ENCODE assay signal across 38 mouse cellular contexts in genomic region chr2:38714324-38714723, GRCm38 (mm10). TPM values are rescaled to one million over a fixed set of nuclear protein-coding genes. Genes with fewer than 3 reads are reported as not detected.
A peak's percentile ranks its signal among the peaks of the same experiment; 100 is the strongest.
DNase-seq lines count a peak whose midpoint lies in the region; ATAC-seq lines count a peak whose summit lies in the region.
"Had no signal": no experiment of that assay in that cellular context is flagged by ENCODE, and none has a peak within 500 bp of the region (broad histone marks: within the 10 kb centered on the region; RNA-seq: fewer than 3 reads in every experiment).

Gene Nr5a1 (minus strand): TSS chr2:38714542.

- no peak within 1 kb of the TSS for H3K4me3 ChIP-seq in kidney, embryonic 16.5 days (ENCODE audit: low read length)
- H3K4me3 ChIP-seq in neural tube, embryonic 15.5 days (replicated peaks), result no peak within 1 kb of the TSS
- H3K4me3 ChIP-seq: gastrocnemius, adult 2 months; heart, adult 2 months; heart, embryonic 12.5 days; hindbrain, embryonic 13.5 days; midbrain, embryonic 10.5 days; midbrain, embryonic 15.5 days; neural tube, embryonic 12.5 days had no signal

- H3K4me2 ChIP-seq in kidney, embryonic 16.5 days (replicated peaks; ENCODE audit: low read depth, low read length), result no peak within 1 kb of the TSS
- no peak within 1 kb of the TSS for H3K4me2 ChIP-seq in neural tube, embryonic 15.5 days
- H3K4me2 ChIP-seq: heart, embryonic 12.5 days; hindbrain, embryonic 13.5 days; midbrain, embryonic 15.5 days; neural tube, embryonic 12.5 days had no signal

- no peak for ATAC-seq in kidney, embryonic 16.5 days (ENCODE audit: low FRiP score, low TSS enrichment)
- no peak for ATAC-seq in neural tube, embryonic 15.5 days (ENCODE audit: low FRiP score)
- ATAC-seq: forebrain, embryonic 14.5 days; intestine, postnatal 0 days; midbrain, embryonic 15.5 days; Patski had no signal

- peak; percentile 20 to 36 for DNase-seq in kidney, postnatal 4 days
- DNase-seq in adrenal gland, adult 18-20 months (ENCODE audit: low spot score in 2 of 2), result peak; percentile 70 to 86
- peak; percentile 89 for DNase-seq in adrenal gland, postnatal 25 days
- DNase-seq in testis, postnatal 10 days (ENCODE audit: low spot score), result peak; percentile 91
- DNase-seq in lung, postnatal 14 days, result no peak
- DNase-seq in thymus, adult 18-20 months, result no peak
- DNase-seq: cerebellum, adult 8-10 months; cerebellum, postnatal 36 days; gastrocnemius, adult 2 months; heart, adult 2 months; heart, postnatal 4 days; kidney, adult 9 months; kidney, postnatal 14 days; liver; lung, adult 2 months; lung, postnatal 10 days; right cerebral cortex, adult 18-20 months; right cerebral cortex, postnatal 4 days; thymus, adult 2 months; thymus, postnatal 36 days had no signal

- H3K36me3 ChIP-seq in kidney, embryonic 16.5 days (ENCODE audit: insufficient read depth, low read length), result no peaks in the 10 kb centered on the region
- H3K36me3 ChIP-seq in neural tube, embryonic 15.5 days, result no peaks in the 10 kb centered on the region
- H3K36me3 ChIP-seq: heart, embryonic 12.5 days; hindbrain, embryonic 13.5 days; midbrain, embryonic 10.5 days; midbrain, embryonic 15.5 days; neural tube, embryonic 12.5 days had no signal

- H3K4me1 ChIP-seq in kidney, embryonic 16.5 days (ENCODE audit: insufficient read depth, low read length), result peaks cover 24% of the 10 kb centered on the region
- peaks cover 22% of the 10 kb centered on the region for H3K4me1 ChIP-seq in neural tube, embryonic 15.5 days

- H3K27ac ChIP-seq in kidney, embryonic 16.5 days (ENCODE audit: low read length), result no peak within 1 kb of the TSS
- no peak within 1 kb of the TSS for H3K27ac ChIP-seq in neural tube, embryonic 15.5 days (replicated peaks)
- H3K27ac ChIP-seq: gastrocnemius, adult 2 months; heart, adult 2 months; hindbrain, embryonic 13.5 days; liver, embryonic 14.5 days; midbrain, embryonic 10.5 days; midbrain, embryonic 15.5 days; neural tube, embryonic 12.5 days had no signal

- H3K9ac ChIP-seq in kidney, embryonic 16.5 days (replicated peaks; ENCODE audit: low read length), result no peak within 1 kb of the TSS
- no peak within 1 kb of the TSS for H3K9ac ChIP-seq in neural tube, embryonic 15.5 days (replicated peaks)
- H3K9ac ChIP-seq: heart, embryonic 12.5 days; hindbrain, embryonic 13.5 days; liver, embryonic 14.5 days; midbrain, embryonic 15.5 days; neural tube, embryonic 12.5 days had no signal

- peaks cover 50% of the 10 kb centered on the region for H3K27me3 ChIP-seq in kidney, embryonic 16.5 days (ENCODE audit: insufficient read depth, low read length)
- H3K27me3 ChIP-seq in neural tube, embryonic 15.5 days (replicated peaks), result peaks cover 44% of the 10 kb centered on the region

- H3K9me3 ChIP-seq in kidney, embryonic 16.5 days (ENCODE audit: low read length), result no peaks in the 10 kb centered on the region
- H3K9me3 ChIP-seq in neural tube, embryonic 15.5 days (replicated peaks), result no peaks in the 10 kb centered on the region
- H3K9me3 ChIP-seq: heart, embryonic 12.5 days; hindbrain, embryonic 13.5 days; midbrain, embryonic 10.5 days; midbrain, embryonic 15.5 days; neural tube, embryonic 12.5 days had no signal

- WGBS in kidney, embryonic 16.5 days, result 51% methylated on average over 13 of the region's 13 CpGs
- WGBS in neural tube, embryonic 15.5 days, result 90% methylated on average over 13 of the region's 13 CpGs

RNA-seq across cellular contexts. Expression of gene Nr5a1, which starts in this region (rescaled TPM):
- 2.2 and 4.0 TPM in 2 replicates for polyA plus RNA-seq in kidney, embryonic 16.5 days (2015; fragmentation: Nextera tagmentation; extraction: Ambion mirVana)
- total RNA-seq in adrenal gland, adult 18-20 months (2021), result 1,000 to 10,000 TPM in 1 of 2 experiments, 100 to 1,000 TPM in 1; 563 to 1,005 TPM
- 642 and 788 TPM in 2 replicates for total RNA-seq in adrenal gland, postnatal 25 days (2021)
- 0.05 and 0.10 TPM in 2 replicates for polyA plus RNA-seq in neural tube, embryonic 15.5 days (2015; fragmentation: Nextera tagmentation; extraction: Ambion mirVana)
- total RNA-seq: gastrocnemius, adult 2 months; heart, adult 2 months; layer of hippocampus, adult 18-20 months; layer of hippocampus, postnatal 10 days; left cerebral cortex, adult 18-20 months; left cerebral cortex, postnatal 14 days; MEL had no signal
- polyA plus RNA-seq: heart, embryonic 12.5 days; heart, postnatal 0 days; limb, embryonic 11.5 days; liver, embryonic 14.5 days; Patski had no signal

Comparison
In these comparisons a context has a peak if more than half of its experiments do, and no peak if none do; other contexts are left out.
1. DNase-seq: peak in kidney, postnatal 4 days (2 of 2), adrenal gland, adult 18-20 months (2 of 2), adrenal gland, postnatal 25 days (single experiment) and testis, postnatal 10 days (single experiment); none in lung, postnatal 14 days (single experiment) and thymus, adult 18-20 months (0 of 2).